In the genomic region with DNA sequence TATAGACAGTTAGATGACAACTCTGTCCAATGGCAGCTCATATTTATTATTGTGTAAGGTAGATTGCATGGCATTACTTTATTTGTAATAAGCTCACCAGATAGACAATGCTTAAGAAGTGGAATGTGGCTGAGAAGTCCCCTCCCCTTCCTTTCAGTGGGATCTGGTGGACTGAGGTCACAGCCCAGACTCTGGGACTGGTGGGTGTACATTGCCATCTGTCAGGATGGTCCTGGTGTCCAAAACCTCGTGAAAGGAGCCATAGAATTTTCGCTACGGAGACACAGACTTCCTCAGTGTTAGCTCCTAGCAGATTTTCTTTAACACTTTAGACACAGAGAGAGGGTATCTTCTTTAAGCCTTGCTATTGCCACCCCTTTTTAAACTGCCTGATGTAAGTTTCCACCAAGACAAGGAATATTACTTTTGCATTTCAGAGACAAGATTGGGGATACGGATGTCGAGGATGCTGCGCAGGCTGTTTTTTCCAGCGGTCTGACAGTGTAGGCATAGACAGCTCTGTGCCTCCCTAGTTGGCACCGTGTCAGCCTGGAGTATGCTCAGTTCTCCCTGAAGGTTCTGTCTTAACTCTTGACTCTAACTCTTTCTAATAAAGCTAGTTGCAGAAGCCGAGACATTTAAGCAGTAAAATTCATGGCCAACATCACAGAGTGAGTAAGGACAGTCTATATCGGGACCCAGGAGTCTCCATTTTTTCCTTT, we compare ENCODE assay signal across 18 mouse cellular contexts. TPM values are rescaled to one million over a fixed set of nuclear protein-coding genes. Genes with fewer than 3 reads are reported as not detected.
DNase-seq lines count a peak whose midpoint lies in the region; ATAC-seq and TF ChIP-seq lines count a peak whose summit lies in the region.
"Had no signal": no experiment of that assay in that cellular context is flagged by ENCODE, and none has a peak within 500 bp of the region (broad histone marks: within the 10 kb centered on the region; RNA-seq: fewer than 3 reads in every experiment).

No protein-coding gene starts in this region.

- no peaks in the 10 kb centered on the region for H3K9me3 ChIP-seq in forebrain, postnatal 0 days (ENCODE audit: low read length)
- H3K9me3 ChIP-seq in forebrain, embryonic 13.5 days (replicated peaks): no peaks in the 10 kb centered on the region
- H3K9me3 ChIP-seq: embryonic facial prominence, embryonic 13.5 days; forebrain, embryonic 15.5 days; heart, embryonic 13.5 days; hindbrain, embryonic 15.5 days; lung, embryonic 15.5 days; neural tube, embryonic 12.5 days had no signal

- TF ChIP-seq CTCF in forebrain, postnatal 0 days (IDR thresholded peaks at IDR 0.05; ENCODE audit: low read depth): no peak

- no peaks in the 10 kb centered on the region for H3K36me3 ChIP-seq in forebrain, postnatal 0 days (ENCODE audit: insufficient read depth)
- H3K36me3 ChIP-seq in forebrain, embryonic 13.5 days (ENCODE audit: poor library complexity, severe bottlenecking): no peaks in the 10 kb centered on the region
- H3K36me3 ChIP-seq: embryonic facial prominence, embryonic 13.5 days; forebrain, embryonic 15.5 days; heart, embryonic 13.5 days; hindbrain, embryonic 15.5 days; lung, embryonic 15.5 days; neural tube, embryonic 12.5 days had no signal

- H3K4me1 ChIP-seq in forebrain, postnatal 0 days (ENCODE audit: insufficient read depth): no peaks in the 10 kb centered on the region
- H3K4me1 ChIP-seq in forebrain, embryonic 13.5 days: no peaks in the 10 kb centered on the region
- H3K4me1 ChIP-seq: embryonic facial prominence, embryonic 13.5 days; forebrain, embryonic 15.5 days; heart, embryonic 13.5 days; hindbrain, embryonic 15.5 days; lung, embryonic 15.5 days; neural tube, embryonic 12.5 days had no signal

- no peak overlapping the region for H3K4me3 ChIP-seq in forebrain, postnatal 0 days (ENCODE audit: low read depth, low read length)
- no peak overlapping the region for H3K4me3 ChIP-seq in forebrain, embryonic 13.5 days
- H3K4me3 ChIP-seq: embryonic facial prominence, embryonic 13.5 days; forebrain, embryonic 15.5 days; heart, embryonic 13.5 days; hindbrain, embryonic 15.5 days; left cerebral cortex, adult 2 months; lung, embryonic 15.5 days; neural tube, embryonic 12.5 days had no signal

- no peaks in the 10 kb centered on the region for H3K27me3 ChIP-seq in forebrain, postnatal 0 days (ENCODE audit: insufficient read depth, low read length)
- H3K27me3 ChIP-seq in forebrain, embryonic 13.5 days: no peaks in the 10 kb centered on the region
- H3K27me3 ChIP-seq: embryonic facial prominence, embryonic 13.5 days; forebrain, embryonic 15.5 days; heart, embryonic 13.5 days; hindbrain, embryonic 15.5 days; lung, embryonic 15.5 days; neural tube, embryonic 12.5 days had no signal

- H3K4me2 ChIP-seq in forebrain, postnatal 0 days (ENCODE audit: low read depth): no peak overlapping the region
- H3K4me2 ChIP-seq in forebrain, embryonic 13.5 days: no peak overlapping the region
- H3K4me2 ChIP-seq: embryonic facial prominence, embryonic 13.5 days; forebrain, embryonic 15.5 days; heart, embryonic 13.5 days; hindbrain, embryonic 15.5 days; lung, embryonic 15.5 days; midbrain, embryonic 11.5 days; neural tube, embryonic 12.5 days had no signal

- ATAC-seq in forebrain, postnatal 0 days: peak; percentile 34; the same call in 1 of the 2 replicates
- ATAC-seq in forebrain, embryonic 13.5 days: no peak
- ATAC-seq: forebrain, embryonic 15.5 days had no signal

- no peak for DNase-seq in forebrain, postnatal 0 days
- peak; percentile 54 to 57 for DNase-seq in left cerebral cortex, adult 18-20 months (ENCODE audit: low spot score in 2 of 2)
- DNase-seq in left cerebral cortex, adult 11 months (ENCODE audit: low spot score): no peak
- peak; percentile 61 for DNase-seq in brain, adult 2 months (ENCODE audit: low read depth, low spot score)
- DNase-seq in cerebellum, postnatal 36 days: peak; percentile 13
- DNase-seq in ovary, postnatal 10 days (ENCODE audit: low spot score): no peak
- DNase-seq: heart, adult 11 months; kidney, adult 11 months had no signal

- WGBS in forebrain, postnatal 0 days: 84% methylated on average over 10 of the region's 10 CpGs
- 88% methylated on average over 10 of the region's 10 CpGs for WGBS in forebrain, embryonic 13.5 days

- H3K27ac ChIP-seq in forebrain, postnatal 0 days (ENCODE audit: low read depth, low read length): no peak overlapping the region
- H3K27ac ChIP-seq in forebrain, embryonic 13.5 days: no peak overlapping the region
- H3K27ac ChIP-seq: embryonic facial prominence, embryonic 13.5 days; forebrain, embryonic 15.5 days; heart, embryonic 13.5 days; hindbrain, embryonic 15.5 days; left cerebral cortex, adult 2 months; liver, embryonic 14.5 days; lung, embryonic 15.5 days; neural tube, embryonic 12.5 days had no signal

- H3K9ac ChIP-seq in forebrain, postnatal 0 days: no peak overlapping the region
- H3K9ac ChIP-seq in forebrain, embryonic 13.5 days: no peak overlapping the region
- H3K9ac ChIP-seq: embryonic facial prominence, embryonic 13.5 days; forebrain, embryonic 15.5 days; heart, embryonic 13.5 days; hindbrain, embryonic 15.5 days; liver, embryonic 14.5 days; lung, embryonic 15.5 days; neural tube, embryonic 12.5 days had no signal

RNA-seq across cellular contexts. Expression of gene Il1rap, which starts 31.2 kb away (rescaled TPM):
- 8.9 and 9.3 TPM in 2 replicates for total RNA-seq in forebrain, postnatal 0 days (2014; rRNA removed)
- 4.7 and 5.2 TPM in 2 replicates for polyA plus RNA-seq in forebrain, postnatal 0 days (2015; fragmentation: Nextera tagmentation; extraction: Ambion mirVana)
- 2.6 and 3.4 TPM in 2 replicates for polyA plus RNA-seq in forebrain, embryonic 13.5 days (2015; fragmentation: Nextera tagmentation; extraction: Ambion mirVana)
- 10 to 100 TPM; 30.5 to 30.9 TPM for total RNA-seq in left cerebral cortex, adult 18-20 months (2021)

Comparison
In these comparisons a context has a peak if more than half of its experiments do, and no peak if none do; other contexts are left out.
1. DNase-seq: peak in left cerebral cortex, adult 18-20 months (2 of 2), brain, adult 2 months (single experiment) and cerebellum, postnatal 36 days (2 of 2); none in forebrain, postnatal 0 days (single experiment), left cerebral cortex, adult 11 months (single experiment) and ovary, postnatal 10 days (single experiment).